Mouse (Mus musculus): ENCODE results near the gene Gm17324. TPM values are rescaled to one million over a fixed set of nuclear protein-coding genes. Genes with fewer than 3 reads are reported as not detected.

The Gm17324 gene
- polyA plus RNA-seq, 1 experiment from 2014 or later = 0.48 TPM

GRCm38 (mm10) chr9:78475383-78475780, 26.8 kb upstream of the Gm17324 start:
- 92% methylated on average over 2 of the region's 2 CpGs for WGBS
- no peak overlapping the region for H3K27ac ChIP-seq (ENCODE audit: low read depth, low read length)
- H3K27me3 ChIP-seq (ENCODE audit: control insufficient read depth, insufficient read depth, low read length) = no peaks in the 10 kb centered on the region
- H3K4me3 ChIP-seq (ENCODE audit: low read depth, low read length) = no peak overlapping the region
- H3K36me3 ChIP-seq (ENCODE audit: control insufficient read depth, insufficient read depth, low read length) = peaks cover 8% of the 10 kb centered on the region
- no peak for ATAC-seq (ENCODE audit: low FRiP score)
- H3K9me3 ChIP-seq (ENCODE audit: control insufficient read depth, low read length) = no peaks in the 10 kb centered on the region
- DNase-seq (ENCODE audit: low spot score) = no peak
- H3K9ac ChIP-seq (ENCODE audit: low read depth, low read length) = no peak overlapping the region
- H3K4me2 ChIP-seq (replicated peaks; ENCODE audit: low read depth, low read length) = no peak overlapping the region
- H3K4me1 ChIP-seq (replicated peaks; ENCODE audit: control insufficient read depth, insufficient read depth, low read length) = no peaks in the 10 kb centered on the region

GRCm38 (mm10) chr9:78474771-78475382, 26.3 kb upstream of the Gm17324 start:
- H3K4me3 ChIP-seq (ENCODE audit: low read depth, low read length) = no peak overlapping the region
- no peaks in the 10 kb centered on the region for H3K4me1 ChIP-seq (replicated peaks; ENCODE audit: control insufficient read depth, insufficient read depth, low read length)
- 91% methylated on average over 5 of the region's 5 CpGs for WGBS
- H3K4me2 ChIP-seq (replicated peaks; ENCODE audit: low read depth, low read length) = no peak overlapping the region
- H3K27me3 ChIP-seq (ENCODE audit: control insufficient read depth, insufficient read depth, low read length) = no peaks in the 10 kb centered on the region
- no peak for DNase-seq (ENCODE audit: low spot score)
- H3K27ac ChIP-seq (ENCODE audit: low read depth, low read length) = no peak overlapping the region
- no peak overlapping the region for H3K9ac ChIP-seq (ENCODE audit: low read depth, low read length)
- H3K9me3 ChIP-seq (ENCODE audit: control insufficient read depth, low read length) = no peaks in the 10 kb centered on the region
- ATAC-seq (ENCODE audit: low FRiP score) = no peak
- H3K36me3 ChIP-seq (ENCODE audit: control insufficient read depth, insufficient read depth, low read length) = peaks cover 8% of the 10 kb centered on the region

- H3K4me1 ChIP-seq (replicated peaks; ENCODE audit: control insufficient read depth, insufficient read depth, low read length) = no peaks in the 10 kb centered on the region
- H3K9ac ChIP-seq (ENCODE audit: low read depth, low read length) = no peak overlapping the region
- H3K9me3 ChIP-seq (ENCODE audit: control insufficient read depth, low read length) = no peaks in the 10 kb centered on the region
- no peak overlapping the region for H3K27ac ChIP-seq (ENCODE audit: low read depth, low read length)
- no peak overlapping the region for H3K4me2 ChIP-seq (replicated peaks; ENCODE audit: low read depth, low read length)
- 82% methylated on average over 2 of the region's 2 CpGs for WGBS
- no peaks in the 10 kb centered on the region for H3K27me3 ChIP-seq (ENCODE audit: control insufficient read depth, insufficient read depth, low read length)
- DNase-seq (ENCODE audit: low spot score) (no peak), ATAC-seq (ENCODE audit: low FRiP score) (no peak)
- H3K36me3 ChIP-seq (ENCODE audit: control insufficient read depth, insufficient read depth, low read length) = peaks cover 8% of the 10 kb centered on the region
- H3K4me3 ChIP-seq (ENCODE audit: low read depth, low read length) = no peak overlapping the region
These were observed 25.7 kb upstream of the Gm17324 start for GRCm38 (mm10) chr9:78474270-78474669.

- no peaks in the 10 kb centered on the region for H3K4me1 ChIP-seq (replicated peaks; ENCODE audit: control insufficient read depth, insufficient read depth, low read length)
- H3K9me3 ChIP-seq (ENCODE audit: control insufficient read depth, low read length) = no peaks in the 10 kb centered on the region
- no peak overlapping the region for H3K9ac ChIP-seq (ENCODE audit: low read depth, low read length)
- H3K4me3 ChIP-seq (ENCODE audit: low read depth, low read length) = no peak overlapping the region
- no peaks in the 10 kb centered on the region for H3K27me3 ChIP-seq (ENCODE audit: control insufficient read depth, insufficient read depth, low read length)
- peaks cover 8% of the 10 kb centered on the region for H3K36me3 ChIP-seq (ENCODE audit: control insufficient read depth, insufficient read depth, low read length)
- DNase-seq (ENCODE audit: low spot score) (no peak), ATAC-seq (ENCODE audit: low FRiP score) (no peak)
- no peak overlapping the region for H3K4me2 ChIP-seq (replicated peaks; ENCODE audit: low read depth, low read length)
- H3K27ac ChIP-seq (ENCODE audit: low read depth, low read length) = no peak overlapping the region
- 89% methylated on average over 8 of the region's 8 CpGs for WGBS
These were observed 25.0 kb upstream of the Gm17324 start for GRCm38 (mm10) chr9:78473588-78473987.

- DNase-seq (ENCODE audit: low spot score) (no peak), ATAC-seq (ENCODE audit: low FRiP score) (no peak)
- H3K4me3 ChIP-seq (ENCODE audit: low read depth, low read length) = no peak overlapping the region
- no peak overlapping the region for H3K27ac ChIP-seq (ENCODE audit: low read depth, low read length)
- H3K4me1 ChIP-seq (replicated peaks; ENCODE audit: control insufficient read depth, insufficient read depth, low read length) = no peaks in the 10 kb centered on the region
- no peaks in the 10 kb centered on the region for H3K27me3 ChIP-seq (ENCODE audit: control insufficient read depth, insufficient read depth, low read length)
- no peaks in the 10 kb centered on the region for H3K9me3 ChIP-seq (ENCODE audit: control insufficient read depth, low read length)
- no peak overlapping the region for H3K9ac ChIP-seq (ENCODE audit: low read depth, low read length)
- H3K36me3 ChIP-seq (ENCODE audit: control insufficient read depth, insufficient read depth, low read length) = peaks cover 11% of the 10 kb centered on the region; the same call in 1 of the 2 replicates
- H3K4me2 ChIP-seq (replicated peaks; ENCODE audit: low read depth, low read length) = no peak overlapping the region
- WGBS = 91% methylated on average over 3 of the region's 3 CpGs
These were observed 17.1 kb upstream of the Gm17324 start for GRCm38 (mm10) chr9:78465725-78466124.

- H3K4me1 ChIP-seq (replicated peaks; ENCODE audit: control insufficient read depth, insufficient read depth, low read length) = no peaks in the 10 kb centered on the region
These were observed 14.8 kb upstream of the Gm17324 start for GRCm38 (mm10) chr9:78463337-78463736.

GRCm38 (mm10) chr9:78457026-78457425, 8.4 kb upstream of the Gm17324 start:
- Histone ChIP-seq H3K9ac (ENCODE audit: low read depth, low read length) (no peak overlapping the region), H3K4me1 (replicated peaks; ENCODE audit: control insufficient read depth, insufficient read depth, low read length) (no peaks in the 10 kb centered on the region), H3K27me3 (ENCODE audit: control insufficient read depth, insufficient read depth, low read length) (no peaks in the 10 kb centered on the region), H3K9me3 (ENCODE audit: control insufficient read depth, low read length) (no peaks in the 10 kb centered on the region), H3K4me2 (replicated peaks; ENCODE audit: low read depth, low read length) (no peak overlapping the region), H3K27ac (ENCODE audit: low read depth, low read length) (no peak overlapping the region), H3K36me3 (ENCODE audit: control insufficient read depth, insufficient read depth, low read length) (peaks cover 8% of the 10 kb centered on the region; the same call in 1 of the 2 replicates), H3K4me3 (ENCODE audit: low read depth, low read length) (no peak overlapping the region)
- ATAC-seq (ENCODE audit: low FRiP score) (no peak), DNase-seq (ENCODE audit: low spot score) (no peak)
- WGBS = 92% methylated on average over 8 of the region's 8 CpGs

More at GRCm38 (mm10) chr9:78463337-78463736, 14.8 kb upstream of the Gm17324 start:
- H3K4me2 ChIP-seq (replicated peaks; ENCODE audit: low read depth, low read length) = no peak overlapping the region
- H3K9ac ChIP-seq (ENCODE audit: low read depth, low read length) = no peak overlapping the region
- DNase-seq (ENCODE audit: low spot score) (no peak), ATAC-seq (ENCODE audit: low FRiP score) (no peak)
- H3K4me3 ChIP-seq (ENCODE audit: low read depth, low read length) = no peak overlapping the region
- peaks cover 10% of the 10 kb centered on the region; the same call in 1 of the 2 replicates for H3K36me3 ChIP-seq (ENCODE audit: control insufficient read depth, insufficient read depth, low read length)
- no peaks in the 10 kb centered on the region for H3K27me3 ChIP-seq (ENCODE audit: control insufficient read depth, insufficient read depth, low read length)
- 93% methylated on average over 4 of the region's 4 CpGs for WGBS
- H3K27ac ChIP-seq (ENCODE audit: low read depth, low read length) = no peak overlapping the region
- no peaks in the 10 kb centered on the region for H3K9me3 ChIP-seq (ENCODE audit: control insufficient read depth, low read length)

- DNase-seq (ENCODE audit: low spot score) (no peak), ATAC-seq (ENCODE audit: low FRiP score) (no peak)
- 82% methylated on average over 4 of the region's 4 CpGs for WGBS
- no peak overlapping the region for H3K4me3 ChIP-seq (ENCODE audit: low read depth, low read length)
- H3K9ac ChIP-seq (ENCODE audit: low read depth, low read length) = no peak overlapping the region
- no peak overlapping the region for H3K4me2 ChIP-seq (replicated peaks; ENCODE audit: low read depth, low read length)
- H3K27me3 ChIP-seq (ENCODE audit: control insufficient read depth, insufficient read depth, low read length) = no peaks in the 10 kb centered on the region
- no peaks in the 10 kb centered on the region for H3K9me3 ChIP-seq (ENCODE audit: control insufficient read depth, low read length)
- H3K36me3 ChIP-seq (ENCODE audit: control insufficient read depth, insufficient read depth, low read length) = 0 out of 2 replicates have a peak, but pooled peaks cover 2% of the 10 kb centered on the region
- no peaks in the 10 kb centered on the region; the same call in 1 of the 2 replicates for H3K4me1 ChIP-seq (replicated peaks; ENCODE audit: control insufficient read depth, insufficient read depth, low read length)
- no peak overlapping the region for H3K27ac ChIP-seq (ENCODE audit: low read depth, low read length)
These were observed 2.8 kb upstream of the Gm17324 start for GRCm38 (mm10) chr9:78451382-78451781.

GRCm38 (mm10) chr9:78450404-78450803, 1.8 kb upstream of the Gm17324 start:
- H3K27ac ChIP-seq (ENCODE audit: low read depth, low read length) = no peak overlapping the region
- no peaks in the 10 kb centered on the region for H3K9me3 ChIP-seq (ENCODE audit: control insufficient read depth, low read length)
- no peaks in the 10 kb centered on the region; the same call in 1 of the 2 replicates for H3K4me1 ChIP-seq (replicated peaks; ENCODE audit: control insufficient read depth, insufficient read depth, low read length)
- H3K9ac ChIP-seq (ENCODE audit: low read depth, low read length) = no peak overlapping the region
- no peak for ATAC-seq (ENCODE audit: low FRiP score)
- H3K4me3 ChIP-seq (ENCODE audit: low read depth, low read length) = no peak overlapping the region
- no peak for DNase-seq (ENCODE audit: low spot score)
- 80% methylated on average over 5 of the region's 5 CpGs for WGBS
- H3K27me3 ChIP-seq (ENCODE audit: control insufficient read depth, insufficient read depth, low read length) = peaks cover 4% of the 10 kb centered on the region
- H3K36me3 ChIP-seq (ENCODE audit: control insufficient read depth, insufficient read depth, low read length) = 0 out of 2 replicates have a peak, but pooled peaks cover 2% of the 10 kb centered on the region
- H3K4me2 ChIP-seq (replicated peaks; ENCODE audit: low read depth, low read length) = no peak overlapping the region

All from hindbrain, embryonic 11.5 days (tissue).